Mouse (Mus musculus): ENCODE results near the gene Zfp697.
"Not testable (repeated sequence)": the region's sequence is repeated elsewhere in the genome, so short reads cannot be mapped to it uniquely, and the experiment has no call there.

Zfp697 gene

DNA sequence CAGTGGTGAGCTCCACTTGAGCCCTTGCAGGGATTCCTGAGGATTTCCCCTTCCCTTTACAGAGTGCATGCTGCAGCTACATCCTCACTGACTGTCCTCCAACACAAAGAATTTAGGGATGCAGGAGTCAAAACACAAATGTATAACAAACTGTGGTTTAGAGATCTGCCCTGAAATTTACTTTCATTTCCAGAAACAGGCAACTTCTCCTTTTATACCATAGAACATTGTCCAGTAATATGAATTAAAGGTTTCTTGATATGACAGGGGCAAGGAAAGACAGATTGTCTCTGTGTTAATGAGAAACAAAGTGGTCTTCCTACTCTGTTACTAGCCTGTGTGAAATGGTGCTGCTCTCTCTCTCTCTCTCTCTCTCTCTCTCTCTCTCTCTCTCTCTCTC, 115.1 kb downstream of the Zfp697 start:
- not testable (repeated sequence) for DNase-seq (ENCODE audit: low read depth, low spot score)

DNA sequence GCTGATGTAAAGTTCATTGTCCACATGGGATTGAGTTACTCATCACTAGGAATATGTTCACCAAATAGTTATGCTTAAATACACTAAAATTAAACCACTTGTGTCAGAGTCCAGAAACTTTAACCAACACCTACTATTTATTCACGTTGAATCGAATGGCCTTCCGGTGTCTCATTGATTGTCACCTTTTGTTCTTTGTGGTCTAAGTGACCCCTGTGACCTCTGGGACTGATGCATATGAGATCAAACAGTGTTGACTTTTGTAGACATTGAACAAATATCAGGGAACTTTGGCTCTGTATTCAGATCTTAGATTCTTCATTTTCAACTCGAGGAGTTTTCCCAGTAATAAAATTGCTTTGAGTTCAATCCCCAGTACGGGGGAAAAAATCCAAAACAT, 125.0 kb downstream of the Zfp697 start:
- DNase-seq (ENCODE audit: low read depth, low spot score): not testable (repeated sequence)

DNA sequence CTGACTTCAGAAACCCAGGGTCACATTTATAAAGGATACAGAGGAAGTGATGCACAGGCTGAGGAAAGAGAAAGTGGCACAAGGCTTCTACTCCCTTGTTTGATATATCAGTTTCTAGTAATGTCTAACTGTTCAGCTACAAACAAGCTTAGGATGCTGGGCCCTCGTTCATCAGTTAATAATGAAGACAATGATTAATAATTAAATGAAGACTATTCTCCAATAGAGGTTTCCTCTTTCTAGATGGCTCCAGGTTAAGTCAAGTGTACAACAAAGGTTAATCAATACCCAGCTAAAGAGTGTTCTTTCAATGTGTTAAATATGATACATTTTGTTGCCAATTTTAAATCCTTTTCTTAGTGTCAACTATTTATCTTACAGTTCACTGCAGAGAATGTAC, 128.2 kb downstream of the Zfp697 start, which contains the start of gene Hsd3b4:
TSS of gene Hsd3b4 (minus strand) at position 101 of the 400 bp plus-strand sequence.
- not testable (repeated sequence) for DNase-seq (ENCODE audit: low read depth, low spot score)

DNA sequence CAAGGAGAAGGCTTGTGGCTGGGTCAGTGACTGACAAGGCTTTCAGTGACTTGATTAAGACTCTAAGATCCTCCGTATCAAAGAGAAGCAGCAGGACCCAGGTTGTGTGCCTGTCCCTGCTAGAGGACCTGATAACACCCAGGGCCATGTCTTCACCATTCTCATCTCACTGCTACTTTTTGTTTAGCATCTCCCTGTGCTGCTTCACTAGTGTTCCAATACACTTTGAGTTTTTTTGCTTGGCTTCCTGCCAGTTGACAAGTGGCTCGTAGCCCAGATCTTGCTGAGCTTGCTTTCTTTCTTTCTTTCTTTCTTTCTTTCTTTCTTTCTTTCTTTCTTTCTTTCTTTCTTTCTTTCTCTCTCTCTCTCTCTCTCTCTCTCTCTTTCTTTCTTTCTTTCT, 140.5 kb downstream of the Zfp697 start:
- not testable (repeated sequence) for DNase-seq (ENCODE audit: low read depth, low spot score)

DNA sequence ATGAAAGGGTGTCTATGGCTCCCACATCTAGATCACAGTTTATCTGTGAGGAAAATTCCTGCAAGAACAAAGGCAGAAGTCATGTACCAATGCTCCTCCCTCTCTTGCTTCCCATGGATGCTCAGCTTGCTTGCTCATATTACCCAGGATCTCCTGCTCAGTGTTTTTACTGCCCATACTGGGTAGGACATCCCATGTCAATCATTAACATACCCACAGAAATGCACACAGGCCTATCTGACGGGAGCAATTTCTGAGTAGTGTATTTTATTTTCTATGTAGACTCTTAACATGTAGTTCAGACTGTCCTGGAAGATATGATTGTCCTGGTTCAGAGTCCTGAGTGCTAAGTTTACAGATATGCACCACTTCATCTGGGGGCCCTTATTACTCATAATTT, 142.3 kb downstream of the Zfp697 start:
- DNase-seq (ENCODE audit: low read depth, low spot score): not testable (repeated sequence)

DNA sequence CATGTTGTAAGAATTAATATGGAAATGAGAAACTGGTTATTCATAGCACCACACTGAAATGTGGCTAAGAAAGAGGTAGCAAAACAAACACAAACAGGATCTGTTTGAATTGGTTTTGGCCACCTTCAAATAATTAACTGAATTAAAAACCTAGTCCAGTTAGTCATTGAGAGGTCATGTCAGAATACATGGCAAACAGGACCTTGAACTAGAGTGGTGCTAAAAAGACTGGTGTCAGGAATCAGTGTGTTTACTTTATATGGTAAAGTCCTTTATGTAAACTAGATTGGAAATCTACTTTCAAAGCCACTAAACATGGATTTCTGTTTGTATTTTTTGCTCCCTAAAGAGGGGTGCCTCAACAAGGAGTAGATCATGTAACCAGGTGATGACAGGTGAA, 142.7 kb downstream of the Zfp697 start:
- DNase-seq (ENCODE audit: low read depth, low spot score): not testable (repeated sequence)

DNA sequence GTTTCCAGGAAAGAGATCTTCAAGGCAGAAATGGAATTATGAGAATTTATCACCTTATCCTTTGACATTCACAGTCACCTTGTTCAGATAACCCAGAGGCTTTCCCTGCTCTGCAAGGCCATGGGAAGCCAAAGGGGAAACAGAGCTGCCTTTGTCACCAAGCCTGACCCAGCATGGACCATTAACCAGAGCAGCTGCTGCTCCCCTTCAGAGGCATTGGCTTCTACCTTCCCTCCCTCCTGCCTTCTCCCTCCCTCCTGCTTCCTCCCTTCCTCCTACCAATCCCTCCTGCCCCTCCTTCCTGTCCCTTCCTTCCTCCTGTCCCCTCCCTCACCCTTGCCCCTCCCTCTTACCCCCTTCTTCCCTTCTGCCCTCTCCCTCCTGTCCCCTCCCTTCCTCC, 165.4 kb downstream of the Zfp697 start:
- not testable (repeated sequence) for DNase-seq (ENCODE audit: low read depth, low spot score)

DNA sequence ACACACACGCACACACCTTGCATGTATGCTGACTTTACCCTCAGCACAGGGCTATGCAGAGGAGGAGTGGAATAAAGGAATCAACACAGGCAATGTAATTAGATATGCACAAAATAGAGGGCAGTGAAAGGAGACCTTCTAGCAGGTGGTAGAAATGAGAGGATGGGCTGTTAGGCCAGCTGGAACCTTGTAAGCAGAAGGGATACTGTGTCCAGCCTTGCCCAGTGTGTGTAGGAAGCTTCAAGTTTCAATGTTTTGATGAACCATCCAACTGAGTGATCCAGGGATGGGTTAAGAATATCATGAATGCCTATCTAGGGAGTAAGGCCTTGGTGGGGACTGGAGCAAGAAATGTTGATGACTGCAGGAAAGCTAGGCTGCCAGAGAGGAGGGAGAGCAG, 166.2 kb downstream of the Zfp697 start:
- DNase-seq (ENCODE audit: low read depth, low spot score): not testable (repeated sequence)

DNA sequence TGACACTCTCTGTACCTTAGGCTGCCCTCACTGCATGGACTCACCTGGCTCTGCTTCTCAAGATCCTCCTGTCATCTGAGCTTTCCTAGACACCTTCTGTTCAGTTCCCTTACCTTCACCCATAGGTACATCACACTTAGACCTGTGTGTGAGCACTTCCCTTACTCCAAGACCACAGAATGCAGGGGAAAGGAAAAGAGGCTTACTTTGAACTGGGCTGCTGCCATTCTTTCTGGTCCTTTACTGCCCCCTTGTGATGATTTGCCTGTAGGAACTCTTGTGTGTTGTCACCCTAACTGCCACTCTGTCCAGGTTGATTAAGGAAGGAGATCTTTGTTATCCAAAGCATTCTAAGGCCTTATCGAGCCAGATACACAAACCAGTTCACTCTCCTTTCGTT, 168.0 kb downstream of the Zfp697 start:
- not testable (repeated sequence) for DNase-seq (ENCODE audit: low read depth, low spot score)

DNA sequence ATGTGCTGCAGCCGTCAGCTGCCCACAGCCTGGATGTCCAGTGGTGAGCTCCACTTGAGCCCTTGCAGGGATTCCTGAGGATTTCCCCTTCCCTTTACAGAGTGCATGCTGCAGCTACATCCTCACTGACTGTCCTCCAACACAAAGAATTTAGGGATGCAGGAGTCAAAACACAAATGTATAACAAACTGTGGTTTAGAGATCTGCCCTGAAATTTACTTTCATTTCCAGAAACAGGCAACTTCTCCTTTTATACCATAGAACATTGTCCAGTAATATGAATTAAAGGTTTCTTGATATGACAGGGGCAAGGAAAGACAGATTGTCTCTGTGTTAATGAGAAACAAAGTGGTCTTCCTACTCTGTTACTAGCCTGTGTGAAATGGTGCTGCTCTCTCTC, 168.6 kb downstream of the Zfp697 start:
- DNase-seq (ENCODE audit: low read depth, low spot score): not testable (repeated sequence)

DNA sequence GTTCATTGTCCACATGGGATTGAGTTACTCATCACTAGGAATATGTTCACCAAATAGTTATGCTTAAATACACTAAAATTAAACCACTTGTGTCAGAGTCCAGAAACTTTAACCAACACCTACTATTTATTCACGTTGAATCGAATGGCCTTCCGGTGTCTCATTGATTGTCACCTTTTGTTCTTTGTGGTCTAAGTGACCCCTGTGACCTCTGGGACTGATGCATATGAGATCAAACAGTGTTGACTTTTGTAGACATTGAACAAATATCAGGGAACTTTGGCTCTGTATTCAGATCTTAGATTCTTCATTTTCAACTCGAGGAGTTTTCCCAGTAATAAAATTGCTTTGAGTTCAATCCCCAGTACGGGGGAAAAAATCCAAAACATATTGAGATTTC, 178.4 kb downstream of the Zfp697 start:
- not testable (repeated sequence) for DNase-seq (ENCODE audit: low read depth, low spot score)

DNA sequence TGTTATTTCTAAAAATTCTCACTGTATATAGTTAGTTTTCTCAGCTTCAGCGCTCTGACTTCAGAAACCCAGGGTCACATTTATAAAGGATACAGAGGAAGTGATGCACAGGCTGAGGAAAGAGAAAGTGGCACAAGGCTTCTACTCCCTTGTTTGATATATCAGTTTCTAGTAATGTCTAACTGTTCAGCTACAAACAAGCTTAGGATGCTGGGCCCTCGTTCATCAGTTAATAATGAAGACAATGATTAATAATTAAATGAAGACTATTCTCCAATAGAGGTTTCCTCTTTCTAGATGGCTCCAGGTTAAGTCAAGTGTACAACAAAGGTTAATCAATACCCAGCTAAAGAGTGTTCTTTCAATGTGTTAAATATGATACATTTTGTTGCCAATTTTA, 181.6 kb downstream of the Zfp697 start:
- DNase-seq (ENCODE audit: low read depth, low spot score): not testable (repeated sequence)

DNA sequence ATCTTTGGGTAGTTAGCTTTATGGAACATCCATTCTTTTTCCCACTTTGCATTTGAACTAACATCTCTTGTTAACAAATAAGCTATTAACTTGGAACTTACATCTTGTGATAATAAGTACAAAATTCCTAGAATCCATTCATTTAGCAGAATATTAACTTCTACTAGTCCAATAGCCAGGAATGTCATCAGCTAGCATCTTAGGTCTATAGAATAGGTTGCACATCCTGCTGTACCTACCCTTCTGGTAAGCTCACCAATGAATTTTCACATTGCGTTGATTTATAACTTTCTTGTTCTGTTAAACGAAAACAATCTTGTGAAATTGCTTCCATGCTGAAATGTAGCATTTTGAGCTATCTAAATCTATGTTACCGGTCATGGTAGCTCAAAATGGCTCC, 182.6 kb downstream of the Zfp697 start:
- DNase-seq (ENCODE audit: low read depth, low spot score): not testable (repeated sequence)

DNA sequence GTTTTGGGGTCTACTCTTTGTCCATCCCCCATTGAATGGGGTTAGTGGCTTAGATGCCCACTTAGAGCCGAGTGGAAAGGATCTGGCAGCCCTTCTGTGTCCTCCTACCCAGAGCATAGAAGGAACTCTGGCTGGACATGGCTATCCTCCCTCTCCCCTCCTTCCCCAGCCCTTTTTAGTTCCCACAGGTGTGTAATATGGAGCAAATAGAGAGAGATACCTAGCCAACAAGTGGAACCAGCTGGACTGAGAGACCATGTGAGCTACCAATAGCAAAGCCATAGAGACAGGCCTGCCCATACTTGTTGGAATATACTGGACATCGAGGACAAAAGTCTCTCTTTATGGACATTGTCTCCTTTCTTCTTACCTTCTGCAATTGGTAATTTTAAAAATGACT, 185.5 kb downstream of the Zfp697 start:
- DNase-seq (ENCODE audit: low read depth, low spot score): not testable (repeated sequence)

DNA sequence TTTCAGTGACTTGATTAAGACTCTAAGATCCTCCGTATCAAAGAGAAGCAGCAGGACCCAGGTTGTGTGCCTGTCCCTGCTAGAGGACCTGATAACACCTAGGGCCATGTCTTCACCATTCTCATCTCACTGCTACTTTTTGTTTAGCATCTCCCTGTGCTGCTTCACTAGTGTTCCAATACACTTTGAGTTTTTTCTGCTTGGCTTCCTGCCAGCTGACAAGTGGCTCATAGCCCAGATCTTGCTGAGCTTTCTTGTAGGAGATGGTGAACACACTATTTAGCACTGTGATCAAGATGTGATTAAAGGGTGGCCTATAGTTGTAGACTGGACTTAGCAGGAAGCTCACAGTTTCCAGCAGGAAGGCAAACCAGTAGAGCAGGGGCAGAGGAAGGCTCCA, 198.8 kb downstream of the Zfp697 start:
- peak; percentile 71 for DNase-seq (ENCODE audit: low read depth, low spot score)

DNA sequence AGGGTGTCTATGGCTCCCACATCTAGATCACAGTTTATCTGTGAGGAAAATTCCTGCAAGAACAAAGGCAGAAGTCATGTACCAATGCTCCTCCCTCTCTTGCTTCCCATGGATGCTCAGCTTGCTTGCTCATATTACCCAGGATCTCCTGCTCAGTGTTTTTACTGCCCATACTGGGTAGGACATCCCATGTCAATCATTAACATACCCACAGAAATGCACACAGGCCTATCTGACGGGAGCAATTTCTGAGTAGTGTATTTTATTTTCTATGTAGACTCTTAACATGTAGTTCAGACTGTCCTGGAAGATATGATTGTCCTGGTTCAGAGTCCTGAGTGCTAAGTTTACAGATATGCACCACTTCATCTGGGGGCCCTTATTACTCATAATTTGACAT, 199.9 kb downstream of the Zfp697 start:
- DNase-seq (ENCODE audit: low read depth, low spot score): not testable (repeated sequence)

DNA sequence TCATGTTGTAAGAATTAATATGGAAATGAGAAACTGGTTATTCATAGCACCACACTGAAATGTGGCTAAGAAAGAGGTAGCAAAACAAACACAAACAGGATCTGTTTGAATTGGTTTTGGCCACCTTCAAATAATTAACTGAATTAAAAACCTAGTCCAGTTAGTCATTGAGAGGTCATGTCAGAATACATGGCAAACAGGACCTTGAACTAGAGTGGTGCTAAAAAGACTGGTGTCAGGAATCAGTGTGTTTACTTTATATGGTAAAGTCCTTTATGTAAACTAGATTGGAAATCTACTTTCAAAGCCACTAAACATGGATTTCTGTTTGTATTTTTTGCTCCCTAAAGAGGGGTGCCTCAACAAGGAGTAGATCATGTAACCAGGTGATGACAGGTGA, 200.4 kb downstream of the Zfp697 start:
- not testable (repeated sequence) for DNase-seq (ENCODE audit: low read depth, low spot score)

DNA sequence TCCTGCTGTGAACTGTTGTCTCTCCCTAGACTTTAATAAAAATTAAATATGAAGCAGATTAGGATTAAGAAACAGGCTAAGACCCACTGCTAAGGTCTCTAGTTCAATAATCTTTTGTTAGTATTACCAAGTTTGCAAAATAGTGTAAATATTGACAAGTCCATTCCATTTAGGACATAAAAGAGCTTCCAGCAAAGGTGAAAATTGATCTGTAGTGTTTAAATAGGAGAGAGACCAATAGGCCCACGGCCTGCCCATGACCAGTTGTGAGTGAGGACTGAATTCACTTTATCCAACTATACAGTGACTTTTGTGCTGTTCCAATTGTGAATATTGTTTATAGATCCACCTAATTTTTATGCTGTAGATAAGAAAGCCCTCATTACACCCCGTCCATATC, 205.5 kb downstream of the Zfp697 start:
- DNase-seq (ENCODE audit: low read depth, low spot score): no peak

DNA sequence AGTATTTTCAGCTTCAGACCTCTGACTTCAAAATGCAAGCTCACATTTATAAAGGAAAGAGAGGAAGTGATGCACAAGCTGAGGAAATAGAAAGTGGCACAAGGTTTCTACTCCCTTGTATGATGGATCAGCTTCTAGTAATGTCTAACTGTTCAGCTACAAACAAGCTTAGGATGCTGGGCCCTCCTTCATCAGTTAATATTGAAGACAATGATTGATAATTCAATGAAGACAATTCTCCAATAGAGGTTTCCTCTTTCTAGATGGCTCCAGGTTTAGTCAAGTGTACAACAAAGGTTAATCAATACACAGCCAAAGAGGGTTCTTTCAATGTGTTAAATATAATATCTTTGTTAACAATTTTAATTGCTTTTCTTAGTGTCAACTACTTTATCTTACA, 206.4 kb downstream of the Zfp697 start, which contains the start of gene Gm10681:
TSS of gene Gm10681 (minus strand) at position 101 of the 400 bp plus-strand sequence.
- DNase-seq (ENCODE audit: low read depth, low spot score): no peak

DNA sequence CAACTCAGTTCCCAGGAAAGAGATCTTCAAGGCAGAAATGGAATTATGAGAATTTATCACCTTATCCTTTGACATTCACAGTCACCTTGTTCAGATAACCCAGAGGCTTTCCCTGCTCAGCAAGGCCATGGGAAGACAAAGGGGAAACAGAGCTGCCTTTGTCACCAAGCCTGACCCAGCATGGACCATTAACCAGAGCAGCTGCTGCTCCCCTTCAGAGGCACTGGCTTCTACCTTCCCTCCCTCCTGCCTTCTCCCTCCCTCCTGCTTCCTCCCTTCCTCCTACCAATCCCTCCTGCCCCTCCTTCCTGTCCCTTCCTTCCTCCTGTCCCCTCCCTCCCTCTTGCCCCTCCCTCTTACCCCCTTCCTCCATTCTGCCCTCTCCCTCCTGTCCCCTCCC, 231.3 kb downstream of the Zfp697 start:
- DNase-seq (ENCODE audit: low read depth, low spot score): not testable (repeated sequence)

DNA sequence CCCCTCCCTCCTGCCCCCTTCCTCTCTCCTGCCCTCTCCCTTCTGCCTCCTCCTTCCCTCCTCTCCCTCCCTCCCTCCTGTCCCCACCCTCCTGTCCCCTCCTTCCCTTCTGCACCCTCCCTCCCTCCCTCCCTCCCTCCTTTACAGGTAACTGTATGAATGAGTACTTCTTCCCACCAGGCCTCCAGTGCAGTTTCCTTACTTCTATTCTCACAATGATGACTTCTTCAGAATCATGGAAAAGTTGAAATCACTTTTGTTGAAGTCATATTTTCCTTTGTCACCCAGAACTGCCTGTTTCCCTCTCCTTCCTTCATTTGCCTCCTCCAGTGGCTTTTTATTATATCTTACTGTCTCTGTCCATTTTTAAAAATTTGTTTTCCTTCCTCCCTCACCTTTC, 231.7 kb downstream of the Zfp697 start:
- no peak for DNase-seq (ENCODE audit: low read depth, low spot score)

DNA sequence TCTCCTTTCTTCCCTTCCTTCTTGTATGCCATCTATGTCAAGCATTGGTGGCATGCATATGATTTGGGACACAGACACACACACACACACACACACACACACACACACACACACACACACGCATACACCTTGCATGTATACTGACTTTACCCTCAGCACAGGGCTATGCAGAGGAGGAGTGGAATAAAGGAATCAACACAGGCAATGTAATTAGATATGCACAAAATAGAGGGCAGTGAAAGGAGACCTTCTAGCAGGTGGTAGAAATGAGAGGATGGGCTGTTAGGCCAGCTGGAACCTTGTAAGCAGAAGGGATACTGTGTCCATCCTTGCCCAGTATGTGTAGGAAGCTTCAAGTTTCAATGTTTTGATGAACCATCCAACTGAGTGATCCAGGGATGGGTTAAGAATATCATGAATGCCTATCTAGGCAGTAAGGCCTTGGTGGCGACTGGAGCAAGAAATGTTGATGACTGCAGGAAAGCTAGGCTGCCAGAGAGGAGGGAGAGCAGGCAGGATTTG, 232.2 kb downstream of the Zfp697 start:
- DNase-seq (ENCODE audit: low read depth, low spot score): not testable (repeated sequence)

DNA sequence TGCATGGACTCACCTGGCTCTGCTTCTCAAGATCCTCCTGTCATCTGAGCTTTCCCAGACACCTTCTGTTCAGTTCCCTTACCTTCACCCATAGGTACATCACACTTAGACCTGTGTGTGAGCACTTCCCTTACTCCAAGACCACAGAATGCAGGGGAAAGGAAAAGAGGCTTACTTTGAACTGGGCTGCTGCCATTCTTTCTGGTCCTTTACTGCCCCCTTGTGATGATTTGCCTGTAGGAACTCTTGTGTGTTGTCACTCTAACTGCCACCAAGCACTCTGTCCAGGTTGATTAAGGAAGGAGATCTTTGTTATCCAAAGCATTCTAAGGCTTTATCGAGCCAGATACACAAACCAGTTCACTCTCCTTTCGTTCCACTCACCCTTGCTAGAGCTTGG, 234.0 kb downstream of the Zfp697 start:
- not testable (repeated sequence) for DNase-seq (ENCODE audit: low read depth, low spot score)

DNA sequence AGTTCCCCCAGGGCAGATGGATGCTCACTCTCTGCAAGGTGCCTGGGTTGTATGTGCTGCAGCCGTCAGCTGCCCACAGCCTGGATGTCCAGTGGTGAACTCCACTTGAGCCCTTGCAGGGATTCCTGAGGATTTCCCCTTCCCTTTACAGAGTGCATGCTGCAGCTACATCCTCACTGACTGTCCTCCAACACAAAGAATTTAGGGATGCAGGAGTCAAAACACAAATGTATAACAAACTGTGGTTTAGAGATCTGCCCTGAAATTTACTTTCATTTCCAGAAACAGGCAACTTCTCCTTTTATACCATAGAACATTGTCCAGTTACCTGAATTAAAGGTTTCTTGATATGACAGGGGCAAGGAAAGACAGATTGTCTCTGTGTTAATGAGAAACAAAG, 234.5 kb downstream of the Zfp697 start:
- DNase-seq (ENCODE audit: low read depth, low spot score): not testable (repeated sequence)

All from brain, adult 2 months (tissue).